Mouse (Mus musculus): ENCODE results near the gene Ccdc185.

Ccdc185 gene

DNA sequence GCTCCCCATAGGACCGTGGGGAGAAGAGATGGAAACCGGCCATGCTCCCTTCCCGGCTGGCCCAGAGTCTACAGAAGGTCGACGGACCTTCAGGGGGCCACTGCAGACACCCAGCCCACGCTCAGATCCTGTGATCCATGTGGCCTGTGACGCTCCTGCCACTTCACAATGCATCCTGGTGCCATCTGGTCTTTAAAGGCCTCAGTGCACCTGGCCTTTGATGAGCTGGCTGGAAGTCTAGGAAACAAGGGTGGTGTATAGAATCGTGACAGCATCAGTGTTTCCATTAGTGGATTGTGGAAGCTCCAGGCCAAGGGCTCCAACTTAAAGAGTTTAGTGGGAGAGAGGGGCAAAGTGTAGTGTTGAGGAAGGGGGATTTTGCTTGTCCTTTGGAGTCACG lies at the start of gene Ccdc185:
Ccdc185 (minus strand) TSS at position 101 of the 400 bp plus-strand sequence.
- no peak for DNase-seq (ENCODE audit: low read depth, low spot score)

DNA sequence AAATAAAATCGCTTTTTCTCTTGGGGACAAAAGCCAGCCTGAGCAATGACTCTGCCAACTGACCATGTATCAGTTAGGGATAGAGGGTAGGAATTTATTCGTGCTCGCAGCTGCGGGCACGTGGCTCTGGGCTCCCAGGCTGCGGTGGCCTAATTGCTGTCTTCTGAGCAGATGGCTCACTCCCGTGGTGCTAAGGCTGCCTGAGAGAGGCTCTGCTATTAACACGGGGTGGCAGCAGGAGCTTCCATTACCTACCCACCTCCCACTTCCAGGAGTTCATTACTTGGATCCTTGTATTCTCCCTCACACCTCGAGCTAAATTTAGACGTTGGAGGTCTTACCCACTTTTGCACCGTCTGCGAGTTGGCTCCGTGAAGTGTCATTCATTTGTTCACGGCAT lies 48.1 kb upstream of the Ccdc185 start:
- no peak for DNase-seq (ENCODE audit: low read depth, low spot score)

- no peak for DNase-seq (ENCODE audit: low read depth, low spot score)
These were observed 45.6 kb upstream of the Ccdc185 start for GRCm38 (mm10) chr1:182794628-182795027.

DNA sequence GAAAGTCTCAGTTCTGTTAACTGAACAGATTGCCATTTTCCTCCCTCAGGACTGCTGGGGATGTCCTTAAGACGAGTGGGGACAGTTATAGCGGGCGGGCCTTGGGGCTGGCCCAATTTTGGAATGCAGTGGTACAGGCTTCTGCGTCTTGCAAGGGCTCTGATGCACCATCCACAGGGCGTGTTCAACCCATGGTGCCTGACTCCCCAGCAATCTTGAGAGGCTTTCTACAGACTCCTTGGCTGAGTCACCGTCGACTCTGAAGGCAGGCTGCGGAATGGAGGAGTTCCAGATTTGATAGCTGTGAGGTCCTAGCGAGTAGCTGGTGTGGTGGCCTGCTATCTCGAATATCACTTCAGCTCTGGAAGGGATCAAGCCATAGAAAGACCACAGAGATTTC lies 45.2 kb upstream of the Ccdc185 start:
- no peak for DNase-seq (ENCODE audit: low read depth, low spot score)

GRCm38 (mm10) chr1:182792521-182793071 lies 43.6 kb upstream of the Ccdc185 start:
- DNase-seq (ENCODE audit: low read depth, low spot score), result peak; percentile 9

DNA sequence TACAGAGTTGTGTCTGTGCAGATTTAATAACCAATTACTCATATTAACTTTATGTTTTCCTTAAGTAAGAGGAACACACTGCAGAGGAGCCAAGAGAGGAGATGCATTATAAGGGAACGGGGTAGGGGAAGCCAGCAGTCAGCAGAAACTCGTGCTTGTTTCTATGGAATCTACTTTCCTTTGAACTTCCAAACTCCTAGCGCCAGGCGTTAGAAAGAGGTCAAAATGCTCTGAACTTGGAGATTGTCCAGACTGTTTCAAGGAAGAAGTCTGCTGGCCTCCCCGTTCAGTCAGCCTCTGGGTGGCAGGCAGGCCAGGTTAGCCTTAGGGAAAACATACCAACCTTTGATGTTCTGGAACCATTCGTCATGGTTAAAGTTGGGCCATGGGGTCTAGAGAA lies 39.9 kb upstream of the Ccdc185 start:
- no peak for DNase-seq (ENCODE audit: low read depth, low spot score)

GRCm38 (mm10) chr1:182787030-182787429 lies 38.0 kb upstream of the Ccdc185 start:
- no peak for DNase-seq (ENCODE audit: low read depth, low spot score)

DNA sequence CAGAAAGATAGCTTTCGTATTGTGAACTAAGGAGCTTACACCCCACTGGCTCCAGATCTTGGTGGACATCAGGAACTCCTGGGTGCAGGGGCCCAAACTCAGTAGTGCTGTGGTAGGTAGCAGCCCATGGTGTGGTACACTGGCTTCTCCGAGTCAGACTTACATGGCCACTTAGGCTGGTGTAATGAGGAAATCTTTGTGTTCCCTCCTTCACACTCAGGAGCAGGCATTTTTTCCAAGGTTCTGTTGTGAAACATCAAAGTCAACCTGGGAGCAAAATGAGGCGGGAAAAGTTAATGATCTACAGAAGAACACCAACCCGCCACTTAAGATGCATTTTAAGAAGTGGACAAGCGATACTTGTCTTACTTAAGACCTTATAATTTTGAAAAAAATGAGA lies 36.5 kb upstream of the Ccdc185 start:
- no peak for DNase-seq (ENCODE audit: low read depth, low spot score)

DNA sequence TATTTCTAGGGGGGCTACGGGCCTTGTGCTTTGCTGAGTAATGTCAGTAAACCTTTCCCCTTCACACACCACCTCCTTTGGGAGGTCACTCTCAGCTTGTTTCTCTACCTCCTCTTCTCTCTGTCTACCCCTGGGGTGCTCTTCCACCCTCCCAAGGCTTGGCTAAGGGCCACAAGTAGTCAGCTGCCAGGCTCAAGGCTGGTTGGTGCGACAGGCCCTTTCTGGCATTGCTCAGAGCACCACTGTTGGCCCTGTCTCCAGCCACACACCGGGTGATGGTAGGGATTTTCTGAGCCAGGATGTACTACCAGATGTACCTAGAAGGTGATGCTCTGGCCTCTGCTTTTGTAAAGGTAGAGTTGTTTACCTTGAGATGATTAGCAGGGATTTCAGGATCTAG lies 35.8 kb upstream of the Ccdc185 start:
- no peak for DNase-seq (ENCODE audit: low read depth, low spot score)

GRCm38 (mm10) chr1:182783774-182784173 lies 34.8 kb upstream of the Ccdc185 start:
- DNase-seq (ENCODE audit: low read depth, low spot score), result no peak

GRCm38 (mm10) chr1:182779024-182779520 lies 30.1 kb upstream of the Ccdc185 start:
- DNase-seq (ENCODE audit: low read depth, low spot score), result no peak

DNA sequence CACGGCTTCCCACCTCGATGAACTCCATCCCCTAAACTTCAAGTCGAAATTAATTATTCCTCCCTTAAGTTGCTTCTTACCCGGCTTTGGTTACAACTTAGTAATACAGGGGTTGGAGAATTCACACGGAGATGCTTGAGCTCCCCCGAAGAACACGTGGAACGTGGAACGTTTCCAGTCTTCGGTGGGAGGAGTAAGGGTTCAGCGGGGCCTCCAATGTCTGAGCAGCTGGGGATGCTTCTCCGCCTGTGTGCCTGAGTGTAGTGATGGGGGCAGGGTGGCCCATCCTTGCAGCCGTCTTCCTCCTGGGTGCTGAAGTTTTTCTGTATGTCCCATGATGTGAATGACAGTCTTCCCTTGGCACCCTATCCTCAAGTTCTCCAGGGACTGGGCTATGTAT lies 29.2 kb upstream of the Ccdc185 start:
- DNase-seq (ENCODE audit: low read depth, low spot score), result no peak

DNA sequence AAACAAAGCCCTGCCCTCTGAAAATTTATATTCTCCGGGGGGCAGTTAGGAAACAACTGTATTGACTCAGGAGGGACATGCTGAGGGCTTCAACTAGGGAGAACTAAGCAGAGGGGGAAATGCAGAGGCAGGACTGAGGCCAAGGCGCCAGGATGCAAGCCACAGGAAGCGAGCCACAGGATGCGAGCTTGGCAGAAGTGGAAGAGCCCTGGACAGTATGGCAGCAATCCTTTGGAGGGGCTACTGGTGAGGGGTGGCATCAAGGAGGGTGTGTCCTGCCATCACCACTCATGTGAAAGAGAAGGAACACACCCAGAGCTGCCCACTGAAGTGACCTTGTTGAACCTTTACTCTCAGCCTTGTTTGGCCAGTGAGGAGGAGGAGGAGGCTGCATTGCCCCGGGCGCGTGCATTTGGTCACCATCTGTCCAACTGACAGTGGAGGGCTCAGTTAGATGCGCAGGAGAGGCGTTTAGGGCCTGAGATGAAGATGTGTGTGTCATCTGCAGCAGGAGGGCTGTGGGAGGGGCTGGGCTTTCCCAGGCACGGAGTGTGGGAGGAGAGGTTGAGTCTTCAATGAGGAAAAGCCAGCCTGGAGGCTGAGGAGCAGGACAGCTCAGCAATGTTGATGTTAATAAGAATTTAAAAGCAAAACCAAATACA lies 27.9 kb upstream of the Ccdc185 start:
- DNase-seq (ENCODE audit: low read depth, low spot score), result no peak

- no peak for DNase-seq (ENCODE audit: low read depth, low spot score)
These were observed 26.6 kb upstream of the Ccdc185 start for GRCm38 (mm10) chr1:182775576-182775975.

- no peak for DNase-seq (ENCODE audit: low read depth, low spot score)
These were observed 15.7 kb upstream of the Ccdc185 start for GRCm38 (mm10) chr1:182764541-182765281.

GRCm38 (mm10) chr1:182763716-182764461 lies 14.9 kb upstream of the Ccdc185 start, which contains the start of gene Susd4:
Gene Susd4 (plus strand): TSS chr1:182763860.
- DNase-seq (ENCODE audit: low read depth, low spot score), result peak; percentile 43

DNA sequence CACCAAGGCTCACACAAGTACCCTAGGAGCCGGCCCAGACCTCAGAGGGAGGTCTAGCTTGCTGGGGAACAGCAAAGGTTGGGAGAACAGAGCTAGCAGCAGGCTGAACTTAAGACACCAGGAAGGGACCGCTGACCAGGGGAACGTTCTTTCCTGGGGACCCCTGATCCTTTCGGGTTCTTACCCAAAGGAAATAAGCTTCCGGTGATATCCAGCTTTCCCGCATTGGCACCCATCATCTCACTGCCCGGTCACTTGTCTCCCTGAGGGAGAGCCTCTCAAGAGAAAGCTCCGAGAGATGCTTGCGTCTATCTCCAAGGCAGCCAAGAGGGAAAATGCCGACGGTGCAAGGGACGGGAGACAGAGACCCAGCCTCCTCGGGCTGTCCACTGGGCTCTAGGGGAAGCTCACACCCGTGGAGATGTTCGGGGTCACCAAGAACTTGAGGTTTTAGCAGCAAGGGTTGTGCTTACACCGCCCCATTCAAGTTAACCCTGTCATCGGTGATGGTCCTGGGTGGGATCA lies 14.3 kb upstream of the Ccdc185 start:
- no peak for DNase-seq (ENCODE audit: low read depth, low spot score)

- no peak for DNase-seq (ENCODE audit: low read depth, low spot score)
These were observed 9.8 kb upstream of the Ccdc185 start for GRCm38 (mm10) chr1:182758783-182759182.

DNA sequence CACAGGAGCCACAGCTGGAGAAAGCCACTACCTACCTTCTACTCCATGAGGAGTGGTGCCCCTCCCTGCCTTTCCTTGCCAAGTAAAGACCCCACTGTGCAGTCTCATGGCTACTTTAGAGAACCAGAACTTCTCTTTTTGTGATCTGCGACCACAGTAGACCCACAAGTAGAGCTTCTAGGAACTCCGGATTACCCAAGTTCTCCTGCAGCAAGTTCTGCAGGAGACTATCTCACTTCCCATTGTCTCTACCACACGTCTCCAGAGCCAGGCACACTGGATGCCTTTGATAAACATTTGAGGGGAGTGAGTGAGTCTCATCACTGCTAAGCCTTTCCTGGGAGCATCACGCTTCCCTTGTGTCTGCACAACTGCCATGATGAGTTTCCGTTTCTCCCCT lies 5.9 kb upstream of the Ccdc185 start:
- DNase-seq (ENCODE audit: low read depth, low spot score), result no peak

GRCm38 (mm10) chr1:182753694-182754093 lies 4.7 kb upstream of the Ccdc185 start:
- no peak for DNase-seq (ENCODE audit: low read depth, low spot score)

- no peak for DNase-seq (ENCODE audit: low read depth, low spot score)
These were observed 2.3 kb upstream of the Ccdc185 start for GRCm38 (mm10) chr1:182751301-182751700.

GRCm38 (mm10) chr1:182747834-182748233 lies 1.1 kb downstream of the Ccdc185 start:
- no peak for DNase-seq (ENCODE audit: low read depth, low spot score)

Data from retina, adult 2 months (tissue).